Mouse (Mus musculus) kidney, postnatal 0 days (tissue): ENCODE results near the gene Elmo1. TPM values are rescaled to one million over a fixed set of nuclear protein-coding genes. Genes with fewer than 3 reads are reported as not detected.

Experiments used
- ATAC-seq: fragments of 200-750 bp; cut with Nextera tagmentation; replicated peaks from 2 replicates; pipeline ENCODE4 v1.8.0; 2017; ENCODE audit warnings: low read depth, moderate number of reproducible peaks, moderate TSS enrichment, moderate library complexity; ENCODE audit not compliant: low FRiP score
- DNase-seq: peaks from one replicate; pipeline ENCODE4 v3.0.0-alpha.2; 2016; ENCODE audit warnings: low spot score
- H3K27ac ChIP-seq: fragments of 300-500 bp; sonication (generic); 2 replicates; pipeline ENCODE4 v1.5.1; 2014; ENCODE audit warnings: mild to moderate bottlenecking
- H3K27me3 ChIP-seq: fragments of 300-500 bp; sonication (generic); 2 replicates; pipeline ENCODE4 v1.6.1; 2014; ENCODE audit warnings: low read length, mixed read lengths; ENCODE audit not compliant: insufficient read depth
- H3K36me3 ChIP-seq: fragments of 300-500 bp; sonication (generic); 2 replicates; pipeline ENCODE4 v1.6.1; 2014; ENCODE audit warnings: low read length, mixed read lengths; ENCODE audit not compliant: insufficient read depth
- H3K4me1 ChIP-seq: fragments of 300-500 bp; sonication (generic); replicated peaks from 2 replicates; pipeline ENCODE4 v1.6.1; 2014; ENCODE audit warnings: antibody characterized with exemption, low read length, mixed read lengths; ENCODE audit not compliant: insufficient read depth
- H3K4me2 ChIP-seq: fragments of 300-500 bp; sonication (generic); 2 replicates; pipeline ENCODE4 v1.6.1; 2014; ENCODE audit warnings: mild to moderate bottlenecking, low read length, moderate library complexity, mixed read lengths
- H3K4me3 ChIP-seq: fragments of 300-500 bp; sonication (generic); replicated peaks from 2 replicates; pipeline ENCODE4 v1.5.1; 2014; ENCODE audit warnings: low read depth, low read length
- H3K9ac ChIP-seq: fragments of 300-500 bp; sonication (generic); 2 replicates; pipeline ENCODE4 v1.6.1; 2014; ENCODE audit warnings: low read depth, low read length
- H3K9me3 ChIP-seq: fragments of 300-500 bp; sonication (generic); replicated peaks from 2 replicates; pipeline ENCODE4 v1.6.1; 2016; ENCODE audit warnings: low read length, inconsistent platforms, mixed read lengths
- CTCF ChIP-seq: IDR thresholded peaks from 2 replicates; pipeline ENCODE4 v1.5.1; 2016; ENCODE audit warnings: antibody characterized with exemption, low read depth, mild to moderate bottlenecking, moderate library complexity
- WGBS: fragments of 180-500 bp; shearing (Covaris S2); extraction: QIAGEN DNeasy Blood & Tissue Kit; methylation state at CpG from one replicate; pipeline ENCODE4 v1.1.7; 2014; 5-methylcytosine and 5-hydroxymethylcytosine counted together
- polyA plus RNA-seq: library from polyadenylated mRNA; unstranded; fragments of >200 nt; fragmentation: Nextera tagmentation; extraction: Ambion mirVana; gene quantifications from 2 replicates; pipeline ENCODE4 v1.2.1, GENCODE M21; 2015

Elmo1 gene
- polyA plus RNA-seq, 1 experiment from 2014 or later, result 5.1 TPM

- DNase-seq (no peak), ATAC-seq (no peak)
- no peaks in the 10 kb centered on the region for H3K4me1 ChIP-seq
- 94% methylated on average over 2 of the region's 2 CpGs for WGBS
- no peak overlapping the region for H3K27ac ChIP-seq
- TF ChIP-seq CTCF, result no peak
- no peak overlapping the region for H3K4me3 ChIP-seq
- no peaks in the 10 kb centered on the region for H3K27me3 ChIP-seq
- no peak overlapping the region for H3K9ac ChIP-seq
- no peaks in the 10 kb centered on the region for H3K36me3 ChIP-seq
- no peak overlapping the region for H3K4me2 ChIP-seq
- H3K9me3 ChIP-seq, result no peaks in the 10 kb centered on the region
Observed at GRCm38 (mm10) chr13:20307381-20307780, 217.0 kb downstream of the Elmo1 start.

GRCm38 (mm10) chr13:20311612-20312011, 221.2 kb downstream of the Elmo1 start:
- no peaks in the 10 kb centered on the region for H3K36me3 ChIP-seq
- no peaks in the 10 kb centered on the region for H3K9me3 ChIP-seq
- TF ChIP-seq CTCF, result peak; percentile 89
- no peak overlapping the region for H3K4me2 ChIP-seq
- no peak overlapping the region for H3K9ac ChIP-seq
- H3K4me1 ChIP-seq, result no peaks in the 10 kb centered on the region
- DNase-seq, result peak; percentile 87
- no peak for ATAC-seq
- 15% methylated on average over 3 of the region's 3 CpGs for WGBS
- H3K27ac ChIP-seq, result no peak overlapping the region
- H3K27me3 ChIP-seq, result no peaks in the 10 kb centered on the region
- H3K4me3 ChIP-seq, result no peak overlapping the region

GRCm38 (mm10) chr13:20313345-20313744, 222.9 kb downstream of the Elmo1 start:
- no peaks in the 10 kb centered on the region for H3K27me3 ChIP-seq
- TF ChIP-seq CTCF, result no peak
- DNase-seq (no peak), ATAC-seq (no peak)
- no peak overlapping the region for H3K4me3 ChIP-seq
- H3K27ac ChIP-seq, result no peak overlapping the region
- H3K4me1 ChIP-seq, result no peaks in the 10 kb centered on the region
- H3K4me2 ChIP-seq, result no peak overlapping the region
- no peaks in the 10 kb centered on the region for H3K36me3 ChIP-seq
- H3K9ac ChIP-seq, result no peak overlapping the region
- no peaks in the 10 kb centered on the region for H3K9me3 ChIP-seq
- WGBS, result 90% methylated on average over 6 of the region's 6 CpGs

- H3K4me2 ChIP-seq, result no peak overlapping the region
- no peaks in the 10 kb centered on the region for H3K36me3 ChIP-seq
- DNase-seq, result no peak
- H3K9ac ChIP-seq, result no peak overlapping the region
- no peak overlapping the region for H3K27ac ChIP-seq
- 83% methylated on average over 11 of the region's 11 CpGs for WGBS
- no peak for TF ChIP-seq CTCF
- H3K27me3 ChIP-seq, result no peaks in the 10 kb centered on the region
- no peak overlapping the region for H3K4me3 ChIP-seq
- no peaks in the 10 kb centered on the region for H3K4me1 ChIP-seq
- H3K9me3 ChIP-seq, result no peaks in the 10 kb centered on the region
- ATAC-seq, result no peak
Observed at GRCm38 (mm10) chr13:20316139-20316538, 225.7 kb downstream of the Elmo1 start.

- H3K9me3 ChIP-seq, result no peaks in the 10 kb centered on the region
- DNase-seq (no peak), ATAC-seq (no peak)
- H3K27ac ChIP-seq, result no peak overlapping the region
- 87% methylated on average over 3 of the region's 3 CpGs for WGBS
- no peak for TF ChIP-seq CTCF
- no peaks in the 10 kb centered on the region for H3K27me3 ChIP-seq
- H3K4me3 ChIP-seq, result no peak overlapping the region
- H3K4me1 ChIP-seq, result no peaks in the 10 kb centered on the region
- H3K36me3 ChIP-seq, result no peaks in the 10 kb centered on the region
- H3K4me2 ChIP-seq, result no peak overlapping the region
- H3K9ac ChIP-seq, result no peak overlapping the region
Observed at GRCm38 (mm10) chr13:20318615-20319219, 228.3 kb downstream of the Elmo1 start.

- 84% methylated on average over 5 of the region's 5 CpGs for WGBS
- no peaks in the 10 kb centered on the region for H3K9me3 ChIP-seq
- no peaks in the 10 kb centered on the region for H3K4me1 ChIP-seq
- no peaks in the 10 kb centered on the region for H3K27me3 ChIP-seq
- DNase-seq, result no peak
- TF ChIP-seq CTCF, result peak; percentile 49
- no peak overlapping the region for H3K4me2 ChIP-seq
- H3K4me3 ChIP-seq, result no peak overlapping the region
- no peak overlapping the region for H3K27ac ChIP-seq
- ATAC-seq, result no peak
- no peak overlapping the region for H3K9ac ChIP-seq
- H3K36me3 ChIP-seq, result no peaks in the 10 kb centered on the region
Observed at GRCm38 (mm10) chr13:20320232-20320631, 229.8 kb downstream of the Elmo1 start.

GRCm38 (mm10) chr13:20323478-20323877, 233.1 kb downstream of the Elmo1 start:
- H3K4me1 ChIP-seq, result no peaks in the 10 kb centered on the region
- no peak for TF ChIP-seq CTCF
- H3K36me3 ChIP-seq, result no peaks in the 10 kb centered on the region
- DNase-seq (no peak), ATAC-seq (no peak)
- no peak overlapping the region for H3K27ac ChIP-seq
- no peaks in the 10 kb centered on the region for H3K9me3 ChIP-seq
- no peak overlapping the region for H3K9ac ChIP-seq
- no peaks in the 10 kb centered on the region for H3K27me3 ChIP-seq
- H3K4me3 ChIP-seq, result no peak overlapping the region
- H3K4me2 ChIP-seq, result no peak overlapping the region
- WGBS, result 69% methylated on average over 4 of the region's 4 CpGs
